Mouse (Mus musculus) stomach, embryonic 14.5 days (tissue): ENCODE results near the gene Ubqln4. TPM values are rescaled to one million over a fixed set of nuclear protein-coding genes. Genes with fewer than 3 reads are reported as not detected.
"Not testable (repeated sequence)": the region's sequence is repeated elsewhere in the genome, so short reads cannot be mapped to it uniquely, and the experiment has no call there.

Experiments used
- ATAC-seq: fragments of 200-750 bp; cut with Nextera tagmentation; 2 replicates; pipeline ENCODE4 v1.8.0; 2017; ENCODE audit warnings: low read depth, moderate TSS enrichment; ENCODE audit not compliant: insufficient number of reproducible peaks, insufficient read depth, low FRiP score
- H3K27ac ChIP-seq: fragments of 300-500 bp; sonication (generic); 2 replicates; pipeline ENCODE4 v1.5.1; 2014; ENCODE audit warnings: mild to moderate bottlenecking, low read length, moderate library complexity, mixed read lengths
- H3K27me3 ChIP-seq: fragments of 300-500 bp; sonication (generic); 2 replicates; pipeline ENCODE4 v1.6.1; 2014; ENCODE audit warnings: low read length, control low read depth, mixed read lengths; ENCODE audit not compliant: control insufficient read depth, insufficient read depth
- H3K36me3 ChIP-seq: fragments of 300-500 bp; sonication (generic); 2 replicates; pipeline ENCODE4 v1.6.1; 2014; ENCODE audit warnings: mild to moderate bottlenecking, control low read depth, low read length, moderate library complexity, mixed read lengths; ENCODE audit not compliant: control insufficient read depth, insufficient read depth
- H3K4me1 ChIP-seq: fragments of 300-500 bp; sonication (generic); 2 replicates; pipeline ENCODE4 v1.6.1; 2014; ENCODE audit warnings: low read length, control low read depth, mixed read lengths; ENCODE audit not compliant: control insufficient read depth, insufficient read depth
- H3K4me2 ChIP-seq: fragments of 300-500 bp; sonication (generic); replicated peaks from 2 replicates; pipeline ENCODE4 v1.6.1; 2014; ENCODE audit warnings: low read depth, low read length, control low read depth
- H3K4me3 ChIP-seq: fragments of 300-500 bp; sonication (generic); 2 replicates; pipeline ENCODE4 v1.5.1; 2014; ENCODE audit warnings: low read depth, low read length, control low read depth
- H3K9ac ChIP-seq: fragments of 300-500 bp; sonication (generic); replicated peaks from 2 replicates; pipeline ENCODE4 v1.6.1; 2014; ENCODE audit warnings: low read depth, mild to moderate bottlenecking, control low read depth, low read length, moderate library complexity, mixed read lengths
- H3K9me3 ChIP-seq: fragments of 300-500 bp; sonication (generic); 2 replicates; pipeline ENCODE4 v1.6.1; 2016; ENCODE audit warnings: low read depth, low read length, control low read depth; ENCODE audit not compliant: control insufficient read depth
- WGBS: fragments of 180-500 bp; shearing (Covaris S2); extraction: QIAGEN DNeasy Blood & Tissue Kit; methylation state at CpG from one replicate; pipeline ENCODE4 v1.1.7; 2014; 5-methylcytosine and 5-hydroxymethylcytosine counted together
- polyA plus RNA-seq: library from polyadenylated mRNA; unstranded; fragments of >200 nt; fragmentation: Nextera tagmentation; extraction: Ambion mirVana; gene quantifications from 2 replicates; pipeline ENCODE4 v1.2.1, GENCODE M21; 2014

Ubqln4 gene
- polyA plus RNA-seq, 1 experiment from 2014 or later = 48.4 TPM

DNA sequence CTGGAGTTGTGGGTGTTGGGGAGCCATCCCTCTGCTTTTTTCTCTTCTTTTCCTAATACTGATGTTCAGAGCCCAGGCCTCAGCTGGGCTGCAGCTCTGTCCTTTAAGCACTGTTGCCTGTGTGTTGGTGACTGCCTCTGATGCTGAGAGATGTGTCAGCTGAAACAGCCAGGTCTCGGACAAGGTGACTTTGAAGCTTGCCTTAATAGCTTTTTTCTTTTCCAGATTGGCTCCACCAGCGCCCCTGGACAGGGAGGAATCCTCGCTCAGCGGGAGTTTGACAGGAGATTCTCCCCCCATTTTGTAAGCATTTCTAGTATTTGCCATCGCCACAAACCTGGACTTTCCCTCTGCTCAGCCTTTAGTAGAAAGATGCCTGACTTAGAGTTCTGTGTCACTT is 33.1 kb downstream of the Ubqln4 start:
- no peak for ATAC-seq
- peaks cover 55% of the 10 kb centered on the region for H3K36me3 ChIP-seq

DNA sequence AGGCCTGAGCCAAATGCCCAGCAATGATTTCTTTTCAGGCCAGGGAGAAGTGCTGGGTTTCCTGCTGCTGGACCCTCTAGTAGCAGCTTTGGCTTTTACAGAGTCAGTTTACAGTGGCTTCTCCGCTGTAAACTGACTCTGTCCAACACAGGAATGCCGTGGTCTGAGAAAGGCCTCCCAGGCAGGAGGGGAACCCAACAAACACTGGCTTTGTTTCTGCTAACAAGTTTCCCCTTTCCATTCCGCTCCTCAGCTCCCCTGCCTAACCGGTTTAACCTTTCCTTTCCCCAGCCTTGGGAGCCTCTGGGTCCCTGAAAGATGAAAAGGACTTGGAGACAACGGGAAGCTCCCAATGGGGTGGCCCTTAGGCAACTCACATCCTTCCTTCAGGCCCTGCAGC is 36.7 kb downstream of the Ubqln4 start:
- ATAC-seq = no peak
- Histone ChIP-seq H3K27ac (peak overlapping the region; percentile 22; the same call in 1 of the 2 replicates), H3K4me1 (no peaks in the 10 kb centered on the region; the same call in 1 of the 2 replicates), H3K36me3 (peaks cover 33% of the 10 kb centered on the region), H3K9ac (no peak overlapping the region), H3K4me3 (no peak overlapping the region), H3K9me3 (no peaks in the 10 kb centered on the region), H3K27me3 (no peaks in the 10 kb centered on the region), H3K4me2 (no peak overlapping the region)
- WGBS = 22% methylated on average over 5 of the region's 5 CpGs

More for the DNA sequence above, 33.1 kb downstream of the Ubqln4 start:
- 95% methylated on average over 5 of the region's 5 CpGs for WGBS
- Histone ChIP-seq H3K4me3 (no peak overlapping the region), H3K9ac (no peak overlapping the region), H3K27ac (no peak overlapping the region), H3K4me2 (no peak overlapping the region), H3K4me1 (no peaks in the 10 kb centered on the region), H3K9me3 (no peaks in the 10 kb centered on the region), H3K27me3 (no peaks in the 10 kb centered on the region)

DNA sequence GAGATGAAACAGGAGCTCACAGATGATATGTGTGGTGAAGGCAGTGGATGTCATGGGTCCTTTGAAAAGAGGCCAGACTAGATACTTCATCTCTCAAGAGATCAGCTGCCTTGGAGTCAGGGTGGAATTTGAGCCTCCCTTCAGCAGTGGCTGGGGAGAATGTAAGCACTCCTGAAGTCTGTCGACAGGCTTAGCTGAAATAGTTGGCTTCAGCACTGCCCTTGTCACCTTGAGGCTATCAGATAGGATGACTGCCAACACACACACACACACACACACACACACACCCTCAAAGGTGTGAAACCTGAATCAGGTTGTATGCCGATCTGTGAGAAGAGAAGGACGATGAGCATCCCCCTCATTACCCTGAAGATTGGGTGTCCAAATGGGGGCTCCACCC is 37.5 kb downstream of the Ubqln4 start:
- no peak for ATAC-seq
- H3K4me1 ChIP-seq = no peaks in the 10 kb centered on the region; the same call in 1 of the 2 replicates
- H3K4me2 ChIP-seq = no peak overlapping the region
- no peak overlapping the region for H3K4me3 ChIP-seq
- no peaks in the 10 kb centered on the region for H3K9me3 ChIP-seq
- H3K27me3 ChIP-seq = no peaks in the 10 kb centered on the region
- WGBS = 40% methylated on average over 3 of the region's 3 CpGs
- H3K36me3 ChIP-seq = peaks cover 29% of the 10 kb centered on the region
- no peak overlapping the region for H3K9ac ChIP-seq
- no peak overlapping the region for H3K27ac ChIP-seq

DNA sequence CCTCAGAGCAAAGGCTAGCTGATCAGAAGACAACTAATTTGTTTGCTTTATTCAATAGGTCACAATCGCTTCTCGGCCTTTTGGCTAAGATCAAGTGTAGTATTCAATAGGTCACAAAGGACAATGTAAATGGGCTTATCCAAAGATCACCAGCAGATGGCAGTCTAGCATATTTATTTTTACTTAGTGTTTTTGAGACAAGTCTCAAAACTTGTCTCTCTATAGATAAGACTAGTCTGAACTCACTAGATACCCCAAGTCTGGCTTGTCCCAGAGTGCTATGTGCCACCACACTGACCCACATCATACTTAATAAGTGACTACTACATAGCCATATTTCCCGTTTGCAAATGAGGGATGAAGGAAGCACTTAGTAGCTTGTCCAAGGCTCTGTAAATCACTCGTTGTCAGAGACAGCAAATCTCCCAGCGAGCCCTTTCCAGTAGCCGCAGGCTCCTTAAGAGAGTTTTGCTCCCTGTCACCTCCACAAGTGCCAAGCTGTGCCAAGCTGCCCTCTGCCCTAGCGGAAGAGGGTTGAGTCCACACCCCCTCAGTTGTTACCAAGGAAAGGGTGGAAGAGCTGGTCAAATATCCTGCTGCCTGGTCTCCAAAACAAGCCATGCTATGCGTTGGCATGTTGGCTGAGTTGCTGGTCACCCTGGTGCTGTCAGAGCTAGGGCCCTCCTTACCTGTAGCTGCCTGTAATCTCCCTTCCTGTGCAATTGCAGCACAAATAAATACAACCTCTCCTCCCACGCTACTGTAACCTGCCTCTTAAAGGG is 38.6 kb downstream of the Ubqln4 start:
- Histone ChIP-seq H3K27ac (no peak overlapping the region), H3K4me2 (no peak overlapping the region), H3K4me1 (no peaks in the 10 kb centered on the region; the same call in 1 of the 2 replicates), H3K4me3 (no peak overlapping the region), H3K27me3 (no peaks in the 10 kb centered on the region), H3K9me3 (no peaks in the 10 kb centered on the region), H3K9ac (no peak overlapping the region), H3K36me3 (peaks cover 18% of the 10 kb centered on the region)
- 33% methylated on average over 9 of the region's 9 CpGs for WGBS
- ATAC-seq = no peak

DNA sequence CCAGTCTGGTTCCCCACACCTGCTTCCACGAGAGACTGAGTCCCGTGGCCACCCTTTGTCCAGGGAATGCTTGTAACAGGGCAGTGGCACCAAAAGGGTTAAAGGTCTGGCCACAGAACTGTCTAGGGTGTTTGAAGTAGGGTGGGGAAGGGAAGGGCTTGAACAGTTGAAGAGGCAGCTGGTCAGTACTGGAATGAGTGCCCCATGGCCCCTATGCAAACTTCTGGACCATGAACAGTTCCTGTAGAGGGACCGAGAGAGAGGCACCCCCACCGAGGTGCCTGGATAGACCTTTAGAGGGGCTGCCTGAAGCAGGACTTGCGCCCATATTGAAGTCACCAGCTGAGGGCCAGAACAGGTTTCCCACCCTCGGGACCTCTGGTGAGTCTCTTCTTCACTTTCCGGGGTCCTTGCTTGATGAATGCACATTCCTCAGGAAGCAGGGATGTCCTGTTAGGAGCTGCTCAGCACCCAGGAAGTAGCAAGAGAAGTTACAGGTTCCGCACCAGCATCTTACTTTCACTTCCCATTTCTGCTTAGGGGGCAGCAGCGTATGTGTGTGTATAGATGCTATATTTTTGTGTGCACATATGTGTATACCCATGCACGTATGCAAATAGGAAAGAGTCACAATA is 39.5 kb downstream of the Ubqln4 start:
- Histone ChIP-seq H3K4me1 (no peaks in the 10 kb centered on the region; the same call in 1 of the 2 replicates), H3K4me2 (no peak overlapping the region), H3K4me3 (no peak overlapping the region), H3K9me3 (no peaks in the 10 kb centered on the region), H3K9ac (no peak overlapping the region), H3K27ac (no peak overlapping the region), H3K36me3 (peaks cover 9% of the 10 kb centered on the region), H3K27me3 (no peaks in the 10 kb centered on the region)
- no peak for ATAC-seq
- 69% methylated on average over 10 of the region's 10 CpGs for WGBS

DNA sequence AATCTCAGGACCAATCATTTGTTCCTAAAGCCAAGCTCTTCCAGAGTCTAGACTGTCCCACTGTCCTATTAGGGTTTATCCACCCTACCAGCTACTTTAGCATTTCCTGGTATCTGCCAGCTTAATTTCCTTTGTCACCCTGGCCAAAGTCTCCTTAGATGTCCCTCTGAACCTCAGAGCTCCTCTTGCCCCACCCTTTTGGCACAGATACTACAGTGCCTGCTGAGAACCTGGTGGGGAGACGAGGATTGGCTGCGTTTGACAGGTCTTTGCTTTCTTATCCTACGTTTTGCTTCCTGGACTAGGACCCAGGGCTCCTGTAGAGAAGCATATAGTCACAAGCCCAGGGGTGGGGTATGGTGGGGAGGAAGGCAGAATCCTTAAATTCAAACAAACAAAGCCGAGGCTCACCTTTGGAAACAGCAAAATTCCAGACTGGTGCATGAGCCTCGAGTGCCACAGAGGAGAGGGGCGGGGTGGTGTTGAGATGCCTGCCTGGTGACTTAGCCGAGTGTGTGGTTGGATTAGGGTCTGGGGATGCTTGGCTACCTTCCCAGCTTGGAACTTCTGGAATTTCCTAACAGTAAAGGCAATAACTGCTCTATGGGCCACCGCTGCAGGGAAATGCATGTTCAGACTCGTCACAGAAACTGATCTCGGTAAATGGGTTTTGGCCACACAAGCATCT is 40.5 kb downstream of the Ubqln4 start:
- Histone ChIP-seq H3K4me3 (no peak overlapping the region), H3K9me3 (no peaks in the 10 kb centered on the region), H3K27me3 (no peaks in the 10 kb centered on the region), H3K27ac (no peak overlapping the region), H3K9ac (no peak overlapping the region), H3K36me3 (no peaks in the 10 kb centered on the region), H3K4me1 (no peaks in the 10 kb centered on the region; the same call in 1 of the 2 replicates), H3K4me2 (no peak overlapping the region)
- WGBS = 39% methylated on average over 10 of the region's 10 CpGs
- no peak for ATAC-seq

DNA sequence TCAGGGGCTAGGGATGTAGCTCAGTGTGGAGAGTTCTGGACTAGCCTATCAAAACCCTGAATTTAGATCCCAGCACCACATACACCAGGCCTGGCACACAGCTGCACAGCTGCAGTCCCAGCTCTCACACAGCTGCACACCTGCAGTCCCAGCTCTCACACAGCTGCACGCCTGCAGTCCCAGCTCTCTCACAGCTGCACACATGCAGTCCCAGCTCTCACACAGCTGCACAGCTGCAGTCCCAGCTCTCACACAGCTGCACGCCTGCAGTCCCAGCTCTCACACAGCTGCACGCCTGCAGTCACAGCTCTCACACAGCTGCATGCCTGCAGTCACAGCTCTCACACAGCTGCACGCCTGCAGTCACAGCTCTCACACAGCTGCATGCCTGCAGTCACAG is 43.0 kb downstream of the Ubqln4 start:
- H3K27ac ChIP-seq, H3K36me3 ChIP-seq, H3K4me1 ChIP-seq, H3K9me3 ChIP-seq, H3K9ac ChIP-seq, H3K27me3 ChIP-seq, H3K4me2 ChIP-seq, H3K4me3 ChIP-seq, ATAC-seq: not testable (repeated sequence)
- WGBS = 87% methylated on average over 4 of the region's 4 CpGs

DNA sequence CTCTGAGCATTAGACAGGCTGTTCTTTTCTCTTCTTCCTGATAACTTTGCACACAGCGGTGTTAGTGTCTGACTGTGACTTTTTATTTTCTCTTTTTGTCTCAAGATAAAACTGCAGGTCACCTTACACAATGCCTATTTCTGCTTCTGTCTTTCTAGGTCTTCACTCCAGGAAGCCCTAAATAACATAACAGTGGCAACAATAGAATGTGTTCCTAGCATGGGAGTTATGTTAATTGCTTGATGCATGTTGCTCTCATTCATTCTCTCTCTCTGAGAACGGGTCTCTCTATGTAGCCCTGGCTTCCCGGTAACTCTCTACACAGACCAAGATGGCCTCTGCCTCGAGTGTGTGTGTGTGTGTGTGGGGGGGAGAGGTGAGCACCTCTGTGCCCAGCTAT is 48.9 kb downstream of the Ubqln4 start:
- 82% methylated on average over 4 of the region's 4 CpGs for whole genome bisulfite sequencing
- Histone ChIP-seq H3K9me3 (no peaks in the 10 kb centered on the region), H3K9ac (no peak overlapping the region), H3K27me3 (no peaks in the 10 kb centered on the region), H3K36me3 (no peaks in the 10 kb centered on the region), H3K27ac (no peak overlapping the region), H3K4me2 (no peak overlapping the region), H3K4me1 (peaks cover 4% of the 10 kb centered on the region; the same call in 1 of the 2 replicates), H3K4me3 (no peak overlapping the region)
- ATAC-seq = no peak
